27 mouse cellular contexts compared by ENCODE assay signal in genomic region chr8:121583653-121584052, GRCm38 (mm10). TPM values are rescaled to one million over a fixed set of nuclear protein-coding genes. Genes with fewer than 3 reads are reported as not detected.
DNase-seq lines count a peak whose midpoint lies in the region; ATAC-seq and TF ChIP-seq lines count a peak whose summit lies in the region.
"Had no signal": no experiment of that assay in that cellular context is flagged by ENCODE, and none has a peak within 500 bp of the region (broad histone marks: within the 10 kb centered on the region; RNA-seq: fewer than 3 reads in every experiment).

No protein-coding gene starts in this region.

- 70% methylated on average over 8 of the region's 8 CpGs for WGBS in neural tube, embryonic 15.5 days

- H3K79me2 ChIP-seq in C2C12 (ENCODE audit: control insufficient read depth, insufficient read depth) = no peaks in the 10 kb centered on the region

- no peaks in the 10 kb centered on the region for H3K36me3 ChIP-seq in C2C12 (ENCODE audit: control insufficient read depth, insufficient read depth)
- H3K36me3 ChIP-seq in neural tube, embryonic 15.5 days = no peaks in the 10 kb centered on the region
- H3K36me3 ChIP-seq: forebrain, embryonic 15.5 days; hindbrain, embryonic 10.5 days; limb, embryonic 10.5 days; neural tube, embryonic 13.5 days had no signal

- H3ac ChIP-seq in C2C12 (ENCODE audit: control insufficient read depth, insufficient read length, low read depth) = no peak overlapping the region

- H3K79me3 ChIP-seq in C2C12 (ENCODE audit: low read depth) = no peaks in the 10 kb centered on the region

- H3K4me1 ChIP-seq in neural tube, embryonic 15.5 days = peaks cover 19% of the 10 kb centered on the region

- H3K4me3 ChIP-seq in gastrocnemius, adult 2 months = no peak overlapping the region
- no peak overlapping the region for H3K4me3 ChIP-seq in C2C12 (ENCODE audit: insufficient read depth, poor library complexity, severe bottlenecking)
- H3K4me3 ChIP-seq in neural tube, embryonic 15.5 days (replicated peaks) = no peak overlapping the region
- H3K4me3 ChIP-seq: forebrain, embryonic 15.5 days; hindbrain, embryonic 10.5 days; limb, embryonic 10.5 days; neural tube, embryonic 13.5 days had no signal

- H3K27ac ChIP-seq in gastrocnemius, adult 2 months = peak overlapping the region; percentile 99
- H3K27ac ChIP-seq in neural tube, embryonic 15.5 days (replicated peaks) = no peak overlapping the region
- H3K27ac ChIP-seq: forebrain, embryonic 15.5 days; hindbrain, embryonic 10.5 days; limb, embryonic 10.5 days; liver, embryonic 14.5 days; neural tube, embryonic 13.5 days had no signal

- no peaks in the 10 kb centered on the region for H3K27me3 ChIP-seq in C2C12 (ENCODE audit: control insufficient read depth, insufficient read depth, insufficient read length)
- H3K27me3 ChIP-seq in neural tube, embryonic 15.5 days (replicated peaks) = peaks cover 6% of the 10 kb centered on the region; the same call in 1 of the 2 replicates
- H3K27me3 ChIP-seq: forebrain, embryonic 15.5 days had no signal

- H3K9me3 ChIP-seq in neural tube, embryonic 15.5 days (replicated peaks) = no peaks in the 10 kb centered on the region
- H3K9me3 ChIP-seq: forebrain, embryonic 15.5 days; hindbrain, embryonic 10.5 days; limb, embryonic 10.5 days; neural tube, embryonic 13.5 days had no signal

- intact Hi-C loops in gastrocnemius, adult 2 months (cut with DNase I) = loop anchor here (2.0 kb wide), 1 partner anchor 21 kb away; no protein-coding TSS in a partner anchor

- peak; percentile 87 for DNase-seq in gastrocnemius, adult 2 months
- DNase-seq in gastrocnemius, postnatal 10 days = no peak
- DNase-seq in layer of hippocampus, adult 9-11 months = peak; percentile 58
- no peak for DNase-seq in layer of hippocampus, adult 9-10 months (ENCODE audit: low spot score)
- DNase-seq in fibroblast of lung, adult 2 months (ENCODE audit: low read depth) = peak; percentile 63
- DNase-seq: adrenal gland, adult 8-10 months; B cell, adult 2 months; cerebellum, adult 18-20 months; kidney, adult 8-10 months; kidney, postnatal 4 days; right cerebral cortex, postnatal 4 days; thymus, postnatal 4 days had no signal

- H3K9ac ChIP-seq in neural tube, embryonic 15.5 days (replicated peaks) = no peak overlapping the region
- H3K9ac ChIP-seq: forebrain, embryonic 15.5 days; liver, embryonic 14.5 days; neural tube, embryonic 13.5 days had no signal

- ATAC-seq in neural tube, embryonic 15.5 days (ENCODE audit: low FRiP score) = no peak
- ATAC-seq: forebrain, embryonic 15.5 days; inflammation-experienced regulatory T-cells, adult 6 months had no signal

- H3K4me2 ChIP-seq in neural tube, embryonic 15.5 days = no peak overlapping the region
- H3K4me2 ChIP-seq: midbrain, embryonic 11.5 days; neural tube, embryonic 13.5 days had no signal

- TF ChIP-seq CTCF in gastrocnemius, adult 2 months (IDR thresholded peaks at IDR 0.05) = no peak
- no peak for TF ChIP-seq CTCF in C2C12 (IDR thresholded peaks at IDR 0.05; ENCODE audit: control insufficient read depth, insufficient read depth, insufficient read length)

TF ChIP-seq in C2C12, 6 proteins besides CTCF, POLR2A, EP300 and RAD21:
- no peak for TF ChIP-seq USF1 (IDR thresholded peaks at IDR 0.05; ENCODE audit: low read depth)
- TF ChIP-seq CEBPB (IDR thresholded peaks at IDR 0.05; ENCODE audit: low read depth) = peak; percentile 87

RNA-seq across cellular contexts. Expression of gene Fbxo31, which starts 5.0 kb away (rescaled TPM):
- 100 to 1,000 TPM; 141 to 165 TPM for total RNA-seq in gastrocnemius, adult 2 months (2021)
- 10 to 100 TPM; 59.6 to 70.3 TPM for total RNA-seq in gastrocnemius, postnatal 10 days (2021)
- polyA plus RNA-seq in C2C12 (2012; fragmentation: generic; extraction: Trizol) = 9.4 TPM
- polyA plus RNA-seq in neural tube, embryonic 15.5 days (2015; fragmentation: Nextera tagmentation; extraction: Ambion mirVana) = 38.3 and 44.2 TPM in 2 replicates

RNA-seq across cellular contexts. Expression of gene Map1lc3b, which starts 6.5 kb away (rescaled TPM):
- total RNA-seq in gastrocnemius, adult 2 months (2021) = 100 to 1,000 TPM; 166 to 175 TPM
- 100 to 1,000 TPM; 101 to 106 TPM for total RNA-seq in gastrocnemius, postnatal 10 days (2021)
- polyA plus RNA-seq in C2C12 (2012; fragmentation: generic; extraction: Trizol) = 101 TPM
- 315 and 351 TPM in 2 replicates for polyA plus RNA-seq in neural tube, embryonic 15.5 days (2015; fragmentation: Nextera tagmentation; extraction: Ambion mirVana)

RNA-seq across cellular contexts. Expression of gene 1700018B08Rik, which starts 39.5 kb away (rescaled TPM):
- not detected for total RNA-seq in gastrocnemius, adult 2 months (2021)
- not detected for total RNA-seq in gastrocnemius, postnatal 10 days (2021)
- not detected for polyA plus RNA-seq in C2C12 (2012; fragmentation: generic; extraction: Trizol)
- polyA plus RNA-seq in neural tube, embryonic 15.5 days (2015; fragmentation: Nextera tagmentation; extraction: Ambion mirVana) = not detected in 2 replicates
- total RNA-seq: adrenal gland, adult 8-10 months; gastrocnemius, adult 8-10 months; monocyte, adult 5-6 weeks had no signal
- polyA plus RNA-seq: embryonic facial prominence, embryonic 11.5 days; erythroblast, embryonic 14.5 days; forebrain, embryonic 15.5 days; heart, embryonic 14.5 days; hindbrain, embryonic 10.5 days; inflammation-experienced regulatory T-cells, adult 6 months; limb, embryonic 10.5 days; liver, embryonic 14.5 days; lung, embryonic 16.5 days; midbrain, embryonic 11.5 days; neural tube, embryonic 13.5 days had no signal

Comparison
In these comparisons a context has a peak if more than half of its experiments do, and no peak if none do; other contexts are left out.
1. DNase-seq: peak in gastrocnemius, adult 2 months (single experiment), layer of hippocampus, adult 9-11 months (single experiment) and fibroblast of lung, adult 2 months (single experiment); none in gastrocnemius, postnatal 10 days (single experiment) and layer of hippocampus, adult 9-10 months (single experiment).